Comparison of ENCODE assay signal across 8 mouse cellular contexts in genomic region chr4:117882701-117883691, GRCm38 (mm10). TPM values are rescaled to one million over a fixed set of nuclear protein-coding genes. Genes with fewer than 3 reads are reported as not detected.
DNase-seq lines count a peak whose midpoint lies in the region; ATAC-seq and TF ChIP-seq lines count a peak whose summit lies in the region.

TSS of gene B4galt2 (minus strand) at chr4:117883487.

- no peak for TF ChIP-seq EP300 in ES-Bruce4 (IDR thresholded peaks at IDR 0.05; ENCODE audit: insufficient read depth, low read depth, low read length)

- peak; percentile 30 for ATAC-seq in embryonic facial prominence, embryonic 11.5 days (replicated peaks; ENCODE audit: insufficient number of reproducible peaks, low FRiP score, low TSS enrichment, low read depth)
- peak; percentile 18; the same call in 1 of the 2 replicates for ATAC-seq in heart, embryonic 11.5 days (replicated peaks; ENCODE audit: insufficient number of reproducible peaks, low FRiP score, low TSS enrichment)
- ATAC-seq in liver, embryonic 13.5 days (ENCODE audit: low read depth) = 0 out of 2 replicates have a peak, but pooled peaks have one; percentile 3
- ATAC-seq in erythroid progenitor cell, adult 5-6 weeks (replicated peaks; ENCODE audit: low FRiP score, poor library complexity, severe bottlenecking) = no peak

- no peaks in the 10 kb centered on the region for H3K27me3 ChIP-seq in ES-Bruce4 (ENCODE audit: control insufficient read depth, insufficient read depth, low read length, poor library complexity, severe bottlenecking)
- H3K27me3 ChIP-seq in embryonic facial prominence, embryonic 11.5 days (ENCODE audit: control insufficient read depth, insufficient read depth, low read length) = no peaks in the 10 kb centered on the region
- H3K27me3 ChIP-seq in heart, embryonic 11.5 days (ENCODE audit: control insufficient read depth, insufficient read depth, low read length) = no peaks in the 10 kb centered on the region
- peaks cover 45% of the 10 kb centered on the region for H3K27me3 ChIP-seq in liver, embryonic 13.5 days

- TF ChIP-seq CTCF in ES-Bruce4 (IDR thresholded peaks at IDR 0.05; ENCODE audit: low read depth, low read length) = no peak

- H3K27ac ChIP-seq in ES-Bruce4 (ENCODE audit: insufficient read depth, low read length) = no peak within 1 kb of the TSS
- H3K27ac ChIP-seq in embryonic facial prominence, embryonic 11.5 days (replicated peaks; ENCODE audit: low read depth, low read length) = no peak within 1 kb of the TSS; the same call in 1 of the 2 replicates
- H3K27ac ChIP-seq in heart, embryonic 11.5 days (ENCODE audit: low read depth, low read length) = no peak within 1 kb of the TSS
- H3K27ac ChIP-seq in liver, embryonic 13.5 days = no peak within 1 kb of the TSS

- peak within 1 kb of the TSS; percentile 79 for H3K4me2 ChIP-seq in embryonic facial prominence, embryonic 11.5 days (ENCODE audit: low read depth, low read length)
- H3K4me2 ChIP-seq in heart, embryonic 11.5 days = peak within 1 kb of the TSS; percentile 92
- peak within 1 kb of the TSS; percentile 93 for H3K4me2 ChIP-seq in liver, embryonic 13.5 days

- under 1% methylated on average over 96 of the region's 103 CpGs for WGBS in embryonic facial prominence, embryonic 11.5 days
- under 1% methylated on average over 64 of the region's 103 CpGs for WGBS in heart, embryonic 11.5 days (ENCODE audit: insufficient replicate concordance)
- 3% methylated on average over 75 of the region's 103 CpGs for WGBS in liver, embryonic 13.5 days (ENCODE audit: insufficient replicate concordance)

- no peaks in the 10 kb centered on the region for H3K9me3 ChIP-seq in ES-Bruce4 (replicated peaks; ENCODE audit: control insufficient read depth, insufficient read depth, low read length, poor library complexity, severe bottlenecking)
- no peaks in the 10 kb centered on the region for H3K9me3 ChIP-seq in embryonic facial prominence, embryonic 11.5 days (replicated peaks; ENCODE audit: control insufficient read depth, low read length)
- H3K9me3 ChIP-seq in heart, embryonic 11.5 days (replicated peaks; ENCODE audit: control insufficient read depth, low read length) = no peaks in the 10 kb centered on the region
- no peaks in the 10 kb centered on the region for H3K9me3 ChIP-seq in liver, embryonic 13.5 days (replicated peaks)

- no peaks in the 10 kb centered on the region for H3K4me1 ChIP-seq in ES-Bruce4 (ENCODE audit: control insufficient read depth, insufficient read depth, low read length)
- no peaks in the 10 kb centered on the region for H3K4me1 ChIP-seq in embryonic facial prominence, embryonic 11.5 days (ENCODE audit: control insufficient read depth, insufficient read depth, low read length)
- H3K4me1 ChIP-seq in heart, embryonic 11.5 days (ENCODE audit: control insufficient read depth, insufficient read depth, low read length) = peaks cover 11% of the 10 kb centered on the region; the same call in 1 of the 2 replicates
- H3K4me1 ChIP-seq in liver, embryonic 13.5 days (replicated peaks) = peaks cover 47% of the 10 kb centered on the region

- H3K9ac ChIP-seq in ES-Bruce4 (ENCODE audit: low read depth, poor library complexity, severe bottlenecking) = peak within 1 kb of the TSS; percentile 84
- peak within 1 kb of the TSS; percentile 91 for H3K9ac ChIP-seq in embryonic facial prominence, embryonic 11.5 days (replicated peaks; ENCODE audit: low read length)
- H3K9ac ChIP-seq in heart, embryonic 11.5 days (ENCODE audit: low read depth, low read length) = peak within 1 kb of the TSS; percentile 85
- peak within 1 kb of the TSS; percentile 68 for H3K9ac ChIP-seq in liver, embryonic 13.5 days

- TF ChIP-seq POLR2A in ES-Bruce4 (IDR thresholded peaks at IDR 0.05; ENCODE audit: insufficient read depth, low read length) = no peak

- peaks cover 15% of the 10 kb centered on the region for H3K36me3 ChIP-seq in ES-Bruce4 (ENCODE audit: control insufficient read depth, insufficient read depth, low read length, poor library complexity, severe bottlenecking)
- H3K36me3 ChIP-seq in embryonic facial prominence, embryonic 11.5 days (replicated peaks; ENCODE audit: control insufficient read depth, insufficient read depth, low read depth, low read length) = peaks cover 2% of the 10 kb centered on the region
- H3K36me3 ChIP-seq in heart, embryonic 11.5 days (ENCODE audit: control insufficient read depth, insufficient read depth, low read length) = peaks cover 16% of the 10 kb centered on the region
- peaks cover 27% of the 10 kb centered on the region for H3K36me3 ChIP-seq in liver, embryonic 13.5 days

- peak; percentile 57 to 60 for DNase-seq in adrenal gland, adult 18-20 months (ENCODE audit: low spot score in 2 of 2)
- peak; percentile 81 for DNase-seq in embryonic facial prominence, embryonic 11.5 days (ENCODE audit: low spot score)
- DNase-seq in kidney, postnatal 10 days = peak; percentile 79
- no peak for DNase-seq in liver, embryonic 13.5 days
- peak; percentile 70 for DNase-seq in retina, postnatal 1 day

- peak within 1 kb of the TSS; percentile 60 for H3K4me3 ChIP-seq in ES-Bruce4 (ENCODE audit: low read depth, low read length)
- peak within 1 kb of the TSS; percentile 73 for H3K4me3 ChIP-seq in embryonic facial prominence, embryonic 11.5 days (ENCODE audit: low read depth, low read length)
- peak within 1 kb of the TSS; percentile 87 for H3K4me3 ChIP-seq in heart, embryonic 11.5 days (ENCODE audit: low read depth, low read length)
- peak within 1 kb of the TSS; percentile 66 for H3K4me3 ChIP-seq in liver, embryonic 13.5 days (replicated peaks)

RNA-seq across cellular contexts. Expression of gene B4galt2, which starts in this region (rescaled TPM):
- 15.3 and 18.2 TPM in 2 replicates for polyA plus RNA-seq in ES-Bruce4 (2011; ENCODE audit: insufficient read depth, insufficient read length, low read depth, missing spikeins)
- total RNA-seq in adrenal gland, adult 18-20 months (2021) = 10 to 100 TPM in 1 of 2 experiments, 1 to 10 TPM in 1; 9.9 to 12.9 TPM
- 24.9 and 26.5 TPM in 2 replicates for polyA plus RNA-seq in embryonic facial prominence, embryonic 11.5 days (2014; fragmentation: Nextera tagmentation; extraction: Ambion mirVana)
- 13.8 and 14.1 TPM in 2 replicates for polyA plus RNA-seq in heart, embryonic 11.5 days (2014; fragmentation: Nextera tagmentation; extraction: Ambion mirVana)
- 1.8 and 1.9 TPM in 2 replicates for polyA plus RNA-seq in liver, embryonic 13.5 days (2015; fragmentation: Nextera tagmentation; extraction: Ambion mirVana)
- total RNA-seq in erythroid progenitor cell, adult 5-6 weeks (2015; ENCODE audit: low replicate concordance) = not detected in 2 replicates
- total RNA-seq in erythroid progenitor cell, adult 5-6 weeks (2017; ENCODE audit: low replicate concordance) = 0.45 TPM in 1 of 2 replicates, not detected in the other

Comparison
In these comparisons a context has a peak if more than half of its experiments do, and no peak if none do; other contexts are left out.
1. RNA of gene B4galt2 (total RNA-seq): 9.9 to 12.9 TPM in adrenal gland, adult 18-20 months; 0.45 TPM in erythroid progenitor cell, adult 5-6 weeks; every median in the first group is over 4 times any median in the second.
2. Peak in every context shown above with its lines, with median percentiles within 50 percentile points of each other: H3K4me3 ChIP-seq, H3K9ac ChIP-seq and H3K4me2 ChIP-seq.